Mouse (Mus musculus) urinary bladder, postnatal 4 days (tissue): Measurements from ENCODE around the gene Rbl2.
A peak's percentile ranks its signal among the peaks of the same experiment; 100 is the strongest.

Experiments used
- DNase-seq, 2 experiments: peaks; one replicate each; pipeline ENCODE4 v3.0.0; 2021 to 2022; ENCODE audit warnings: low spot score in 2 of 2

The Rbl2 gene

DNA sequence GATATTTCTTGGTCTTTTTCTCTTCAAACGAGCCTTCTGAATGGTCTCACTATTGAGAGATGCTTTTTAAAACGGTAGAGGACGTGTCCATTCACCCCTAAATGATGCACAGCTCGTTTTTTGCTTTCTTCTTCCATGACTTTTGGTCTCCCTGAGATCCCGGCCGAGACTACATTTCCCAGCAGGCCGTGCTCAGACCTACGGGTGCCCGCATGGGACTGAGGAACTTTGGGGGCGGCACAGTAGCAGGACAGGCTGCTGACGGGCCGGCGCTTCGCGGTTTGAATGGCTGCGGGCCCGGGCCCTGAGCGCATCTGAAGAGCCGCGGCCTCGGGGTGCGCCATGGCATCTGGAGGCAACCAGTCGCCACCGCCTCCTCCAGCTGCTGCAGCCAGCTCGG lies at the start of gene Rbl2:
Rbl2 (plus strand) TSS at position 224 of the 400 bp plus-strand sequence.
- DNase-seq, result peak; percentile 92 to 94

DNA sequence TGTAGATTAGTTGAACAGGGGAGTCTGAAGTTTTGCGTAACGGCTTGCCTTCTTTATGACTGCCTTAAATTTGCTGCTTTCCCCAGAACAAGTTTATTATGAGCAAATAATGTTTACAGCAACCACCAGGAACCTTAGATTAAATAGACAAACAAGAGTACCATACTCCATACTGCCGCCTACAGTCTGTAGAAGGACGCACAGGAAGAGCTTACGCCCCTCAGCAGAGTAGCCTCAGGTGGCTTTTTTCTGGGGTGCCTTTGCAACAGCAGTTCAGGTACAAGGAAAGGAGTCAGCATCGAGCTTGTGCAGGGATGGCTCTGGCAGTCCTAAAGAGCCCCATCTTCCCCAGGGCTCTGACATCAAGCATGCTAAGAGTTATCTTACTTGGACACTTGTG lies 35.4 kb upstream of the Rbl2 start:
- no peak for DNase-seq

DNA sequence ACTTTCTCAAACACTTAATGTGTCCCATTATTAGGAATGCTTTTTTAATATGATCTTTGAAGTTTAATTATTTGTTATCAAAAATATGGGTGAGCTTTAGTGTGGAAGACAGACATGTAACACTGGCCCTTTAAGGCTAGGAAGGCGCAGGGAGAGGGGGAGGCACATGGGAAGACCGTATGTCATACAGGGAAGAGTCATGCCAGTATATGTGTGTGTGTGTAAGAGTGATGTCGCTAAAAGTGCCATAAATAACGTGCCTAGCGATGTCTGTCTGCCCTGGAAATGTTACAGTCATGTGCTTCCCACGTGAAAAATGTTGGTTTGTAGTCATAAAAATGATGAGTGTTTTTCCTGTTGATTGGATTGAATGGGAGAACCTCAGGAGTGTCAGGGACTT lies 33.0 kb upstream of the Rbl2 start:
- no peak for DNase-seq

- no peak for DNase-seq
These were observed 31.2 kb upstream of the Rbl2 start for GRCm38 (mm10) chr8:91038637-91039036.

DNA sequence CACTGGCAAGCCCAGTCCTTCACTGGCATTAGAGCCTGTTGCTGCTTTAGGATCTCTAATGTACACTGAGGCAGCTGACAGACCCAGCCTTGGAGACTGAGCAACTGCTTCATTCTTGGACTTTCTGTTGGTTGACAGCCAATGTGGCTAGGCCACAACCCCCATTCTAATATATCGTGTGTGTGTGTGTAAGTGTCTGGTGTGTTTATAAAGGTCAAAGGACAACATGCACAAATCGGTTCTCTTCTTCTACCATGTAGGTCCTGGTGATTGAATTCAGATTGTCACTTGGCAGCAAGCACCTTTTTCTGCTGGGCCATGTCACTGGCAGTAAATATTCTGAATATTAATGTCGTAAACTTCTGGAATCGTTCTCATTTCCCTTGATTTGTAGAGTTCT lies 23.5 kb upstream of the Rbl2 start:
- DNase-seq, result no peak

GRCm38 (mm10) chr8:91051037-91051436 lies 18.8 kb upstream of the Rbl2 start:
- DNase-seq, result peak; percentile 60 to 77

DNA sequence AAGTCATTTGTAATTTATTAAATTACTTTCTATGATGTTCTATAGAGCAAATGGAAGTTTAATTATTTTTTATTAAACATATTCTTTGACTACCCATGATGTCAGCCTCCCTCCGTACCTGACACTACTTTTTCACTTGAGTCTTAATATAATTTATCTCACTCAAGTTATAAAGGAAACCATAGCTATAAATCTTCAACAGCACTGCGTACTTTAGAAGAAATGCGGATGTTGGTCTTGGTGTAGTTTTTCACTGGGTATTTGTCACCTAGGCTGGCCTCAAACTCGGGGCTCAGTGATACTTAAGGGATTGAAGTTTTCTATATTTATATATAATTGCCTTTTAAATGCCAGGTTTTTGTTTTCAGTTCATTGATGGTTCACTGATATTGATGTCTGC lies 15.4 kb upstream of the Rbl2 start:
- DNase-seq, result no peak

- DNase-seq, result peak in 1 of 2 experiments; percentile 39
These were observed 13.0 kb upstream of the Rbl2 start for GRCm38 (mm10) chr8:91056848-91057247.

- no peak for DNase-seq
These were observed 10.7 kb upstream of the Rbl2 start for GRCm38 (mm10) chr8:91059086-91059578.

GRCm38 (mm10) chr8:91059884-91060510 lies 9.9 kb upstream of the Rbl2 start:
- no peak for DNase-seq

DNA sequence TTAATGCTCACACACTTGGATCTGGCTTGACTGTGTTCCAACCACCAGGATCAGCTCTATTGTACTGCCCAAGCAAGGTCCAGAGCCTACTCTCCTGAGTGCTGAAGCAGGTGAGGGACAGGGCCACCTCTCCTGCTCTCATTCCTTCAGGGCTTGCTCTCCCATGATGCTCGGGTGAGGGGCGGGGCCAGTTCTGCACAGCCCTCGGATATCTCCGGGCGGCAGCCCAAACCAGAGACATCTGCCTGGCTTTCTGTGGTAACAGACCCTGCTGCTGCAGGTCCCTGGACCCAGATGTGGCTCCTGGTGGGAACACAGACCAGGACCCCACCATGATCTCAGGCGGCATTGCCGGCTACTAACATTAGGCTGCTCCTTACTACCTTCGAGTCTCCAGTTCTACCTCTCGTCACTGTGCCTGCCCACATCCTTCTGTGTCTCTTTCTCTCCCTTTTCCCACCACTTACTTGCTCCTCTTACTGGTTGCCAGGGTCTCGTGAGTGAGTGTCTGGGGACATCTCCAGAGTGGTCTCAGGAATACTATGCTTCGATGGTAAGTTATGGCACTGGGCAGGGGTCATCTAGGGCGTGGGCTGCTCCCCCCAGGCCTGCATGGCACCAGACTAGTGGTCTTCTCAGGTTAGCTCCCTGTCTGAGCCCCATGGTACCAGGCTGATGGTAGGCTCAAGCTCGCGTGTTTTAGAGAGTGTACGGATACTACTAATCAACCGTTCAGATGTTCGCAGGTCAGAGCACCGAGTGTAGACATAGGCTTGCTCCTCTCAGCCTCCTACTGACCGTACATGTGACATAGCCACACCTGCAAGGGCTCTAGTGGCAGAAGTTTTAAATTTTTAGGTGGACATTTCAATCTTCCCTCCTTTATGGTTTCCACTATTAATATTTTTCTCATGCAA lies 9.0 kb upstream of the Rbl2 start:
- DNase-seq, result no peak

GRCm38 (mm10) chr8:91065179-91065578 lies 4.7 kb upstream of the Rbl2 start:
- no peak for DNase-seq

DNA sequence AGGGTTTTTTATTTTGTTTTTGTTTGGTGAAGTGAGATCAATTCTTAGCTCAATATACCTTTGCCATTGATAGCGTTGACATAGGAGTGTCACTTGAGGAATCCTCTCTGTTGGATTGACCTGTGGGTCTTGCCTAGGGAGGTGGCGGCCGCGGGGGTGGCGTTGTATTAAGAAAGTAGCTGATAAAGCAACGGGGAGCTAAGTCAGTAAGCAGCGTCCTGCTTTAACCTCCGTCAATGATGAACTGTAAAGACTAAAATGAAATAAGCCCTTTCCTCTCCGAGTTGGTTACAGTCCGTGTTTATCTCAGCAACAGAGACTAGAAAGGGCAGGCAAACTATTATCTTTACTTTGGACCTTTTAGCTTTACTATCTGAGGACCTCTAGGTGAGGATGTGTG lies 450 bp upstream of the Rbl2 start:
- no peak for DNase-seq

GRCm38 (mm10) chr8:91070275-91070859 lies 510 bp downstream of the Rbl2 start:
- peak; percentile 66 to 75 for DNase-seq

DNA sequence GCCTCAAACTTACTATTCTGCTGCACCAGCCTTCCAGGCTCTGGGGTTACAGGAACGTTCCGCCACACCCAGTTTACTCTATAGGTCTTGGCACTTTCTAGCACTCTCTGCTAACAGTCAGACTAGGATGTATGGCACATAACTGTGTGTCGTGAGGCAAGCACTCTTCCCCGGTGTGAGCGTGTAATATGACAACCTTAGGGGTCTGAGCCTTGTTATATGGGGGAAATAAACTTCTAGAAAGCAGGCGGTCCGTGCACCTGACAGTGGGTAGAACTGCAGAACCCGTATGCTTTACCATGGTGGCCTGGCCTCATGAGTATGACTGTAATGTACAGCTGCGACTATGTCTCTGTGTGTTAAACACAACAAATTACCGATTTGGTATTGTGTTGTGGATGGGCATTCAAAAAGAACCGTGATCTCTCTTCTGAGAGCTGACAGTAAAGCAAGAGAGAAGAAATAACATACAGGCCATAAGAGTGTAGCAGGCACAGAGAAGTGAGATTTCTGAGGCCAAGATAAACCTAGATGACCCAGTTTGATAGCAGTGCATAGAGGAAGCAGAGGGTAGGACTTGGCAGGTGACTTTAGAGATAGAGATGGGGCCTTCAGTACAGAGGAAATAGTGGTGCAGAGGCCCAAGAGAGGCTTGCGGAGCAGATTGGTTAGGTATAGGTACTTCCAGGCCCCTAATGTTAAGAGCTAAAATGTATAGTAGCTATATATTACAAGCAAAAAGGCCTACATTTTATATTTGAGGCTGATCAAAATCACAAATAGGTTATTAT lies 7.4 kb downstream of the Rbl2 start:
- no peak for DNase-seq

GRCm38 (mm10) chr8:91079678-91080077 lies 9.8 kb downstream of the Rbl2 start:
- DNase-seq, result no peak

DNA sequence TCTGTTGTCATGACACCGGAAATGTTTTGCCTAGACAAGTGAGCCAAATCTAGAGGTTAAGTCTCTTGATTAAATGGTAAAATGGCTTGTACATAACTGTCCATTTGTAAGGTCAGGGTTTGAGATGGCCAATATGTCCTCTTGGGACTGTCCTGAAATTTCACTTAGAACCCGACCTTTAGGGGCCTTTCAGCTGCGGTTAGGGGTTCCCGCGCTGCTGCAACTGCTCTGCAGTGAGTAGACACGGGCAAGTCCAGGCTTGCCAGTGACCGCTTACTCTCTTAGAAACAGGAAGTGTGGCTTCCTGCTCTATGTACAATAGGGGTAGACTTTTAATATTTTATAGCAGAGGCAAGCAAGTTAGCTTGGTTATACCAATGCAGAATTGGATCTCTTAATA lies 12.1 kb downstream of the Rbl2 start:
- DNase-seq, result no peak

GRCm38 (mm10) chr8:91082428-91082827 lies 12.6 kb downstream of the Rbl2 start:
- DNase-seq, result no peak

GRCm38 (mm10) chr8:91088452-91088851 lies 18.6 kb downstream of the Rbl2 start:
- DNase-seq, result no peak

- no peak for DNase-seq
These were observed 19.7 kb downstream of the Rbl2 start for GRCm38 (mm10) chr8:91089601-91090000.

DNA sequence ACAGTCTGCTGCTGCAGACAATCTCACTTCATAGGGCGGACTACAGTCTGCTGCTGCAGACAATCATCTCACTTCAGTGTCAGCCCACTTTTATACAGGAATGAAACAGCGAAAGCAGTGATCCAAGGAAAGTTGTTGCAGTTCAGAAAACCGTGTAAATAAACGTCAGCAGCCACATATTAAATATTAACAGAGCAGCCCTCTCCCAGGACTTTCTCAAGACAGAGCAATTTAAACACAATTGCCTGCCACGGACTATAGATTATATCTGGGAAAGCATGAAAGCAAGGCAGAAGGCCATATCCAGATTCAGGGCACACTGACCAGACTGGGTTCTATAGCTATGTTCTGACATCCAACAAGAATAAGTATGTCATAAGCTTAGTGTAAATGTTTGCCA lies 24.3 kb downstream of the Rbl2 start:
- no peak for DNase-seq

DNA sequence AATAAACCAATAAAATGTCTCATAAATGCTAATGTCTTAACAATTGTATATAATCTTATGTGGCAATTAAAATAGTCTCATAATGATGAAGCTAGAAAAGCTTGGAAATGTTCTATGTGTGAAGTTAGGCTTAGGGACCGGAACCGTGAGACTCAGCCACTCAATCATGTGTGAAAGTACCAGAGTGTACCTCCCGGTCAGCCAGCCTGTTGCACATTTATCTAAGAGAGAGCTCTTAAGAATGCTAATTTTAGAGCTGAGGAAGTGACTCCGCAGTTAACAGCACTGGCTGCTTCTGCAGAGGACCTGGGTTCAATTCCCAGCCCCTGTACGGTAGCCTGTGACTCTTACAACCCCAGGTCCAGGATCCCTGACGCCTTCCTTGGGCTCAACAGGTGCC lies 28.2 kb downstream of the Rbl2 start:
- DNase-seq, result no peak
